Mouse (Mus musculus): ENCODE measurements around the gene Zmiz1.

GRCm38 (mm10) chr14:25555848-25556247 lies 96.9 kb downstream of the Zmiz1 start:
- TF ChIP-seq CTCF (IDR thresholded peaks at IDR 0.05; ENCODE audit: low read depth) (no peak), EP300 (IDR thresholded peaks at IDR 0.05; ENCODE audit: low read depth) (no peak)
